Mouse (Mus musculus): ENCODE results near the gene a.

DNA sequence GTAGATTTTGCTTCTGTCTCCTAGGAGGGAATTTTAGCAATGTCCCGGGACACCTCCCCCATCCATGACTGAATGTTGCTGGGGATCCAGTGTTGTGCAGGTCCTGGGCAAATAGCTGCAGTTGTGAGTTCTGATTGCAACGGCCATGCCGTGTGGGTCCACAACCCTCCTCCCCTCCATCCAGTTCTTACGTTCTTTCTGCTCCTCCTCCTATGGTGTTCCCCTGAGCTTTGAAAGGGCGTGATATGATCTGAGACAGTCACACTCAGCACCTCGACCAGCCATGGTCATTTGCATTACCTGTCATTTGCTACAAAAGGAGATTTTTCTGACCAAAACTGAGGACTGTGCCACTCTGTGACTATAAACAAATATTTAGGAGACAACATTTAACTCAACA lies 284.4 kb downstream of the a start:
- TF ChIP-seq CTCF (IDR thresholded peaks at IDR 0.05; ENCODE audit: control insufficient read depth, insufficient read depth, insufficient replicate concordance, low read depth, low read length), result no peak
- no peak for TF ChIP-seq POLR2A (IDR thresholded peaks at IDR 0.05; ENCODE audit: control insufficient read depth, low read depth, low read length)
